ENCODE assay signal across 41 mouse cellular contexts in the genomic region with DNA sequence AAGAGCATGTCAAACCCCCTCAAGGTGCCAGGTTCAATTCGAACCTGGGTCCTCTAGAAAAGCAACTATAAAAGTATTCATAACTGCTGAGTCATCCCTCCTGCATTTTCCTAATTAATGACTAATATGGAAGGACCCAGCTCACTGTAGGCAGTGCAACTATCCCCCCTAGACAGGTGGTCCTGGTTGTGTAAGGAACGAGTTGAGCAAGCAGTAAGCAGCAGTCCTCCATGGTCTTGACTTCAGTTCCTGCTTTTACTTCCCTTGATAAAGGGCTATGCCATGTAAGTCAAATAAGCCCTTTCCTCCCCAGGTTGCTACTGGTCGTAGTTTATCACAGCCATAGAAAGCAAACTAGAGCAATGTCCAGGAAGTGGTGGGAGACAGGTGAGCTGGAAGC. TPM values are rescaled to one million over a fixed set of nuclear protein-coding genes. Genes with fewer than 3 reads are reported as not detected.
"Had no signal": no experiment of that assay in that cellular context is flagged by ENCODE, and none has a peak within 500 bp of the region (broad histone marks: within the 10 kb centered on the region; RNA-seq: fewer than 3 reads in every experiment).

No protein-coding gene starts in this region.

- ATAC-seq: hindbrain, postnatal 0 days; inflammation-experienced regulatory T-cells, adult 6 months; intestine, embryonic 15.5 days; intestine, postnatal 0 days had no signal

- H3K9ac ChIP-seq: heart, embryonic 13.5 days; heart, embryonic 15.5 days; hindbrain, embryonic 13.5 days; hindbrain, embryonic 15.5 days; intestine, embryonic 15.5 days; limb, embryonic 12.5 days had no signal

- H3K4me3 ChIP-seq: gastrocnemius, adult 2 months; heart, adult 2 months; heart, embryonic 13.5 days; heart, embryonic 15.5 days; hindbrain, embryonic 13.5 days; hindbrain, embryonic 15.5 days; intestine, embryonic 15.5 days; limb, embryonic 10.5 days; limb, embryonic 12.5 days had no signal

- H3K4me2 ChIP-seq: heart, embryonic 11.5 days; heart, embryonic 13.5 days; heart, embryonic 15.5 days; hindbrain, embryonic 13.5 days; hindbrain, embryonic 15.5 days; intestine, embryonic 15.5 days; limb, embryonic 12.5 days; liver, embryonic 11.5 days had no signal

- DNase-seq: gastrocnemius, adult 2 months; gastrocnemius, postnatal 10 days; gastrocnemius, postnatal 25 days; heart, adult 11 months; heart, adult 2 months; heart, postnatal 14 days; heart, postnatal 36 days; kidney, adult 18-20 months; kidney, adult 8-10 months; kidney, postnatal 10 days; kidney, postnatal 36 days; layer of hippocampus, adult 9-11 months; layer of hippocampus, postnatal 36 days; liver had no signal

- H3K27ac ChIP-seq: gastrocnemius, adult 2 months; heart, adult 2 months; heart, embryonic 13.5 days; heart, embryonic 15.5 days; hindbrain, embryonic 13.5 days; hindbrain, embryonic 15.5 days; hindbrain, postnatal 0 days; intestine, embryonic 15.5 days; limb, embryonic 10.5 days; limb, embryonic 12.5 days had no signal

- H3K9me3 ChIP-seq: heart, embryonic 13.5 days; heart, embryonic 15.5 days; hindbrain, embryonic 13.5 days; hindbrain, embryonic 15.5 days; intestine, embryonic 15.5 days; limb, embryonic 10.5 days; limb, embryonic 12.5 days had no signal

- H3K27me3 ChIP-seq: heart, embryonic 13.5 days; heart, embryonic 15.5 days; hindbrain, embryonic 13.5 days; hindbrain, embryonic 15.5 days; intestine, embryonic 15.5 days; limb, embryonic 12.5 days had no signal

RNA-seq across cellular contexts. Expression of a gene that starts 38.5 kb away (rescaled TPM):
- total RNA-seq: gastrocnemius, adult 2 months; gastrocnemius, postnatal 10 days; gastrocnemius, postnatal 25 days; gastrocnemius, postnatal 4 days; heart, adult 2 months; heart, postnatal 14 days; heart, postnatal 36 days; hematopoietic stem cell, adult 5-6 weeks; hindbrain, postnatal 0 days; layer of hippocampus, adult 18-20 months; layer of hippocampus, adult 8-10 months; layer of hippocampus, postnatal 14 days; layer of hippocampus, postnatal 36 days; left cerebral cortex, adult 18-20 months; left cerebral cortex, postnatal 14 days; left cerebral cortex, postnatal 36 days had no signal
- polyA plus RNA-seq: frontal cortex, adult 2 months; heart, adult 2 months; heart, embryonic 11.5 days; heart, embryonic 13.5 days; heart, postnatal 0 days; hindbrain, embryonic 11.5 days; hindbrain, embryonic 13.5 days; hindbrain, embryonic 15.5 days; hindbrain, postnatal 0 days; intestine, embryonic 15.5 days; kidney, embryonic 14.5 days; kidney, embryonic 16.5 days; large intestine, adult 2 months; limb, embryonic 10.5 days; limb, embryonic 12.5 days; limb, embryonic 14.5 days; liver, embryonic 11.5 days had no signal
